Mouse (Mus musculus): ENCODE measurements around the gene Rbm44.

DNA sequence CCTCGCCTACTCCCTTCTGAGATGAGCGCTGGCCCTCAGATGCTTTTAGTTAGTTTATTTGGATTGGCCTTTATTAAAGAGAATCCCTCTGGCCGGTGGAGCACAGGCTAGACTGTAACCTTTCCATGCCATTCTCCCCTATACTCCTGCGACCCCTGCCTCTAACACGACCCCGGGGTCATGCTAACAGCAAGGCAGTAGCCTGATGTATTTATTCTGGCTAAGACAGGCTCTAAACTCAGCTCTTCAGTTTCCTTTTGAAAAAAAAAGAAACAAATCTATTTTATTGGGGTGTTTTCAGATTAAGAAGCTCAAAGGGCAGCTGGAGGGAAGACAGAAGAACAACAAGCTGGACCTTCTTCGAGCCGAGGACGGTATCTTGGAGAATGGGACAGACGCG is 22.8 kb upstream of the Rbm44 start:
- TF ChIP-seq CTCF (IDR thresholded peaks at IDR 0.05; ENCODE audit: insufficient read depth, low read depth, low read length) (no peak), POLR2A (IDR thresholded peaks at IDR 0.05; ENCODE audit: insufficient read depth, low read depth, low read length) (no peak)

Data from olfactory bulb, adult 2 months (tissue).